Mouse (Mus musculus) limb, embryonic 11.5 days (tissue): ENCODE measurements around the gene Hist2h2ab. TPM values are rescaled to one million over a fixed set of nuclear protein-coding genes. Genes with fewer than 3 reads are reported as not detected.
"Not testable (repeated sequence)": the region's sequence is repeated elsewhere in the genome, so short reads cannot be mapped to it uniquely, and the experiment has no call there.

Source experiments
- ATAC-seq: fragments of 200-750 bp; cut with Nextera tagmentation; 2 replicates; pipeline ENCODE4 v1.8.0; 2017; ENCODE audit warnings: low read depth; ENCODE audit not compliant: insufficient number of reproducible peaks, low FRiP score, low TSS enrichment
- DNase-seq: peaks from one replicate; pipeline ENCODE4 v3.0.0-alpha.2; 2015; ENCODE audit warnings: low spot score
- H3K27ac ChIP-seq: fragments of 300-500 bp; sonication (generic); replicated peaks from 2 replicates; pipeline ENCODE4 v1.5.1; 2014; ENCODE audit warnings: low read depth, mild to moderate bottlenecking, low read length
- H3K27me3 ChIP-seq: fragments of 300-500 bp; sonication (generic); 2 replicates; pipeline ENCODE4 v1.6.1; 2014; ENCODE audit warnings: mild to moderate bottlenecking, low read length, mixed read lengths; ENCODE audit not compliant: control insufficient read depth, insufficient read depth
- H3K36me3 ChIP-seq: fragments of 300-500 bp; sonication (generic); 2 replicates; pipeline ENCODE4 v1.6.1; 2014; ENCODE audit warnings: mild to moderate bottlenecking, low read length, moderate library complexity, mixed read lengths; ENCODE audit not compliant: control insufficient read depth, insufficient read depth
- H3K4me1 ChIP-seq: fragments of 300-500 bp; sonication (generic); 2 replicates; pipeline ENCODE4 v1.6.1; 2014; ENCODE audit warnings: low read length, mixed read lengths; ENCODE audit not compliant: control insufficient read depth, insufficient read depth
- H3K4me2 ChIP-seq: fragments of 300-500 bp; sonication (generic); 2 replicates; pipeline ENCODE4 v1.6.1; 2014; ENCODE audit warnings: low read depth, mild to moderate bottlenecking, moderate library complexity; ENCODE audit not compliant: severe bottlenecking
- H3K4me3 ChIP-seq: fragments of 300-500 bp; sonication (generic); 2 replicates; pipeline ENCODE4 v1.5.1; 2014; ENCODE audit warnings: low read depth, low read length
- H3K9ac ChIP-seq: fragments of 300-500 bp; sonication (generic); 2 replicates; pipeline ENCODE4 v1.6.1; 2014; ENCODE audit warnings: mild to moderate bottlenecking, low read length
- H3K9me3 ChIP-seq: fragments of 300-500 bp; sonication (generic); 2 replicates; pipeline ENCODE4 v1.6.1; 2016; ENCODE audit warnings: low read length; ENCODE audit not compliant: control insufficient read depth
- WGBS: fragments of 180-500 bp; shearing (Covaris S2); extraction: QIAGEN DNeasy Blood & Tissue Kit; methylation state at CpG from one replicate; pipeline ENCODE4 v1.1.7; 2014; 5-methylcytosine and 5-hydroxymethylcytosine counted together
- polyA plus RNA-seq: library from polyadenylated mRNA; unstranded; fragments of >200 nt; fragmentation: Nextera tagmentation; extraction: Ambion mirVana; gene quantifications from 2 replicates; pipeline ENCODE4 v1.2.1, GENCODE M21; 2014

Hist2h2ab gene
- polyA plus RNA-seq, 1 experiment from 2014 or later = 1.6 TPM

GRCm38 (mm10) chr3:96237904-96238511 is 18.3 kb downstream of the Hist2h2ab start:
- H3K4me3 ChIP-seq = peak overlapping the region; percentile 40
- peak overlapping the region; percentile 60 for H3K4me2 ChIP-seq
- 0 out of 2 replicates have a peak, but pooled peaks cover 7% of the 10 kb centered on the region for H3K4me1 ChIP-seq
- WGBS = under 1% methylated on average over 12 of the region's 12 CpGs
- H3K36me3 ChIP-seq = no peaks in the 10 kb centered on the region
- no peak for ATAC-seq
- DNase-seq = peak; percentile 63
- peak overlapping the region; percentile 78 for H3K9ac ChIP-seq
- no peaks in the 10 kb centered on the region for H3K27me3 ChIP-seq
- peak overlapping the region; percentile 89 for H3K27ac ChIP-seq
- H3K9me3 ChIP-seq = no peaks in the 10 kb centered on the region

DNA sequence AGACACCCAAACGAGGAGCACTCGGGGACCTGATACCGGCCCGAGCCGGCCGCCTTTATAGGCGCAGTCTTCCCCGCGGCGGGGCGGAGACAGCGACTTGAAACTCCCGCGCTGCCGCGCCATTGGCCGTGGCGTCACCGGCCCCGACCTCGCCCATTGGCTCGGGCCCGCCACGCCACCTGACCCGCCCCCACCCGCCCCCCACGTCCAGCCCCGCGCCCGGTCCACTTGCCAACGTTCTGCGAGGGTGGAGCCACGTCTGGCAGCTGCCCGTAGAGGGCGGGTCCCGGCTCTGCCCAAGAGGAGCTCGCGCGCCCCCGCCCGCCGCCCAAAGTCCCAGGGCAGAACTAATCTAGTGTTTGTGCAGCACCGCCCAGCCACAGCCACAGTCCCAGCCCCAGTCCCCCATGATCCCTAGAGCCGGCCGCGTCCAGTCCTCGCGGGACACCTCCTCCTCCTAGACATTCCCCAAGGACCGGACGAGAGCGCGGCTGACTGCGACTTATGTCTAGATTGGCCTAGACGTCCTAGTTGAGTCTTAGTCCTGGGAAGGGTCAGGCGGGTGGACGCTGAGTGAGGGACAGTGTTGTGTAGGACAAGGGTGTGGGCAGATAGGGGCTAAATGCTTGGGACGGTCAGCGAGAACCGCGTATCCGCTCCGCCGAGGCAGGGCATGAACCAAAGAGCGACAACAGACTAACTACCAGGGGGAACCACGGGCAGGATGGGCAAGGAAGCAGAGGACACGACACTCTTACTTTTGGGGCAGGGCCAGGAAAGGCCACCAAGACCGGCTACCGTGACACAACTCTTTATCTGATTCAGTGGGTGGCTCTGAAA is 19.5 kb downstream of the Hist2h2ab start, which contains the start of gene Hist2h3c2:
TSS of gene Hist2h3c2 (minus strand) at position 174 of the 840 bp plus-strand sequence.
- not testable (repeated sequence) for H3K27me3 ChIP-seq, H3K36me3 ChIP-seq, DNase-seq, H3K9me3 ChIP-seq
- peak within 1 kb of the TSS; percentile 89 for H3K27ac ChIP-seq
- peaks cover 17% of the 10 kb centered on the region; the same call in 1 of the 2 replicates for H3K4me1 ChIP-seq
- WGBS = 0% methylated on average over 10 of the region's 68 CpGs
- peak; percentile 91 for ATAC-seq
- H3K4me3 ChIP-seq = peak within 1 kb of the TSS; percentile 40
- peak within 1 kb of the TSS; percentile 78 for H3K9ac ChIP-seq
- peak within 1 kb of the TSS; percentile 60 for H3K4me2 ChIP-seq

DNA sequence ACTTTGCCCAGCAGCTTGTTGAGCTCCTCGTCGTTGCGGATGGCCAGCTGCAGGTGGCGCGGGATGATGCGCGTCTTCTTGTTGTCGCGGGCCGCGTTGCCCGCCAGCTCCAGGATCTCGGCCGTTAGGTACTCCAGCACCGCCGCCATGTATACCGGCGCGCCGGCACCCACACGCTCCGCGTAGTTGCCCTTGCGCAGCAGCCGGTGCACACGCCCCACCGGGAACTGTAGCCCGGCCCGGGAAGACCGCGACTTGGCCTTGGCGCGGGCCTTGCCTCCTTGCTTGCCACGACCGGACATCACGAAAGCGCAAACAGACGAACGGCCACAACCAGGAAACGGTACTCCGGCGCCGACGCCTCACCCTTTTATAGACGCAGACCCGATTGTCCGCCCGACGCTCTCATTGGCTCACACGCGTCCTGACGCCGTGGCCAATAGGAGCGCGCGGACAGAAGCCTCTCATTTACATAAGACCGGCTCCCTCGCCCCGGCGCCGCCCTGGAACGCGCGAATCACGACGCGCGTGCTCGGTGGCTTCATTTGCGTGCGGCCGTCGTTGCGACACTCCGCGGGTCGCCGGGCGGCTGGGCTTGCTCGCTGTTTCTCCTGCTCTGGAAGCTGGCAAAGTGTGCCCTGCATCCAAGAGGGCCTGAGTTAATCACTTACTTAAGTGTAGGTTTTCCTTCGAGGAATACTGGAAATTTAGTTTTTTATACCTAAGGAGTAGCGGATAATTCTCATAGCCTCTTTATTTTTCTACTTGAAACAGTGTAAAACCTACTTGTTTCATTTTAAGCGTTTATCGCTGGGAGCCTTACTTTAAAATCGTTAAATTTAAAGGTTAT is 20.5 kb downstream of the Hist2h2ab start, which contains the start of gene Hist2h2aa2:
TSS of gene Hist2h2aa2 (minus strand) at position 328 of the 850 bp plus-strand sequence.
- H3K27me3 ChIP-seq, H3K9me3 ChIP-seq, H3K36me3 ChIP-seq: not testable (repeated sequence)
- Histone ChIP-seq H3K4me2 (peak within 1 kb of the TSS; percentile 20; the same call in 1 of the 2 replicates), H3K27ac (peak within 1 kb of the TSS; percentile 79), H3K4me1 (peaks cover 19% of the 10 kb centered on the region; the same call in 1 of the 2 replicates), H3K4me3 (peak within 1 kb of the TSS; percentile 24; the same call in 1 of the 2 replicates), H3K9ac (peak within 1 kb of the TSS; percentile 35; the same call in 1 of the 2 replicates)
- WGBS = 7% methylated on average over 17 of the region's 85 CpGs
- DNase-seq (peak; percentile 80), ATAC-seq (peak; percentile 81)

- Histone ChIP-seq H3K27ac (peak overlapping the region; percentile 79), H3K27me3 (no peaks in the 10 kb centered on the region), H3K4me3 (no peak overlapping the region), H3K9ac (peak overlapping the region; percentile 35; the same call in 1 of the 2 replicates), H3K36me3 (no peaks in the 10 kb centered on the region), H3K9me3 (no peaks in the 10 kb centered on the region), H3K4me2 (peak overlapping the region; percentile 20; the same call in 1 of the 2 replicates), H3K4me1 (peaks cover 19% of the 10 kb centered on the region; the same call in 1 of the 2 replicates)
- no peak for DNase-seq
- 81% methylated on average over 9 of the region's 9 CpGs for WGBS
- no peak for ATAC-seq
Measured at GRCm38 (mm10) chr3:96240799-96241197, 21.1 kb downstream of the Hist2h2ab start.

- WGBS = 85% methylated on average over 7 of the region's 7 CpGs
- H3K27me3 ChIP-seq = no peaks in the 10 kb centered on the region
- no peaks in the 10 kb centered on the region for H3K36me3 ChIP-seq
- H3K9ac ChIP-seq = peak overlapping the region; percentile 39
- DNase-seq (no peak), ATAC-seq (no peak)
- H3K27ac ChIP-seq = peak overlapping the region; percentile 98
- H3K4me3 ChIP-seq = 0 out of 2 replicates have a peak overlapping the region, but pooled peaks have one; percentile 5
- H3K4me1 ChIP-seq = peaks cover 23% of the 10 kb centered on the region
- 0 out of 2 replicates have a peak overlapping the region, but pooled peaks have one; percentile 23 for H3K4me2 ChIP-seq
- H3K9me3 ChIP-seq = no peaks in the 10 kb centered on the region
Measured at GRCm38 (mm10) chr3:96243921-96244572, 24.4 kb downstream of the Hist2h2ab start.

DNA sequence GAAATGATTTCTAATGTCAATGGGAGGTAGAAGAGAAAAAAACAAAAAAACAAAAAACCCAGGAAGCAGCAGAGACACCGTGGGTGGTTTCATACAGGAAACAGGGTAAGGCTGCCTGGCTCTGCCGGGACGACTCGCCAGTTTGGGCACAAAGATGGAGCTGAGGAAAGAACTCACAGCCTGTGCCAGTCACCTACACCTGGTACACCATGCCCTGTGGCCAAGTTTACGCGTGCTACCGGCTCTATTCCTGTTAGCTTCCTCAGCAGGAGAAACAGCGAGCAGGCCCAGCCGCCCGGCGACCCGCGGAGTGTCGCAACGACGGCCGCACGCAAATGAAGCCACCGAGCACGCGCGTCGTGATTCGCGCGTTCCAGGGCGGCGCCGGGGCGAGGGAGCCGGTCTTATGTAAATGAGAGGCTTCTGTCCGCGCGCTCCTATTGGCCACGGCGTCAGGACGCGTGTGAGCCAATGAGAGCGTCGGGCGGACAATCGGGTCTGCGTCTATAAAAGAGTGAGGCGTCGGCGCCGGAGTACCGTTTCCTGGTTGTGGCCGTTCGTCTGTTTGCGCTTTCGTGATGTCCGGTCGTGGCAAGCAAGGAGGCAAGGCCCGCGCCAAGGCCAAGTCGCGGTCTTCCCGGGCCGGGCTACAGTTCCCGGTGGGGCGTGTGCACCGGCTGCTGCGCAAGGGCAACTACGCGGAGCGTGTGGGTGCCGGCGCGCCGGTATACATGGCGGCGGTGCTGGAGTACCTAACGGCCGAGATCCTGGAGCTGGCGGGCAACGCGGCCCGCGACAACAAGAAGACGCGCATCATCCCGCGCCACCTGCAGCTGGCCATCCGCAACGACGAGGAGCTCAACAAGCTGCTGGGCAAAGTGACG is 25.6 kb downstream of the Hist2h2ab start, which contains the start of gene Hist2h2aa1:
TSS of gene Hist2h2aa1 (plus strand) at position 495 of the 884 bp plus-strand sequence.
- WGBS = under 1% methylated on average over 30 of the region's 88 CpGs
- peak; percentile 83 for DNase-seq
- peaks cover 23% of the 10 kb centered on the region for H3K4me1 ChIP-seq

GRCm38 (mm10) chr3:96246018-96246417 is 26.4 kb downstream of the Hist2h2ab start:
- H3K9me3 ChIP-seq, H3K9ac ChIP-seq, ATAC-seq, H3K4me2 ChIP-seq, H3K36me3 ChIP-seq, DNase-seq, H3K27me3 ChIP-seq: not testable (repeated sequence)
- 5% methylated on average over 10 of the region's 21 CpGs for WGBS
- 0 out of 2 replicates have a peak overlapping the region, but pooled peaks have one; percentile 14 for H3K4me3 ChIP-seq
- peak overlapping the region; percentile 56; the same call in 1 of the 2 replicates for H3K27ac ChIP-seq
- peaks cover 29% of the 10 kb centered on the region for H3K4me1 ChIP-seq

More for the DNA sequence above, 25.6 kb downstream of the Hist2h2ab start, which contains the start of gene Hist2h2aa1:
- H3K36me3 ChIP-seq, H3K9me3 ChIP-seq, H3K27me3 ChIP-seq: not testable (repeated sequence)
- Histone ChIP-seq H3K4me2 (peak within 1 kb of the TSS; percentile 68), H3K9ac (peak within 1 kb of the TSS; percentile 83), H3K4me3 (peak within 1 kb of the TSS; percentile 33), H3K27ac (peak within 1 kb of the TSS; percentile 98)
- ATAC-seq = peak; percentile 89
